Mouse (Mus musculus) embryo, embryonic 9.5 days (tissue): ENCODE measurements around the gene Ralb.

Experiments used
- DNase-seq: peaks from one replicate; pipeline ENCODE4 v3.0.0-alpha.2; 2017; ENCODE audit errors: extremely low spot score

Gene Ralb

DNA sequence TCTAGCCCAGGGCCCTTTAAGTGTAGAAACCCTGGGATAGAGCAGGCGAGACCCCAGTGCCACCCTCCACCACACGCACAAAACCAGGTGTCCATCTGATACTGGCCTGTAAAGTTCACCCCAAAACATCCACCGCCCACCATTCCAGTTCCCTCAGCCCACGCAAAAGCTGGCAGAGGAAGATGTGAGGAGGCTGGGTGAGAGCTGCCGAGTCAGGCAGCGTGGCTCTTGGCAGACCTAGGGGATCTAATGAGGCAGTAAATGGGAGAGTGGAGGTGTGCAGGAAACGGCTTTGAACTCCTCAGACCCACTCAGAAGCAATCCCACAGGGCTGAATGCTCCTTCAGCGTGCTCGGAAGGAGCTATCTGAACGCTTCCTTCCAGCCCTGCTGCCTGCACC is 53.2 kb downstream of the Ralb start:
- no peak for DNase-seq

- DNase-seq = no peak
Measured at GRCm38 (mm10) chr1:119450651-119451345, 53.8 kb downstream of the Ralb start.

DNA sequence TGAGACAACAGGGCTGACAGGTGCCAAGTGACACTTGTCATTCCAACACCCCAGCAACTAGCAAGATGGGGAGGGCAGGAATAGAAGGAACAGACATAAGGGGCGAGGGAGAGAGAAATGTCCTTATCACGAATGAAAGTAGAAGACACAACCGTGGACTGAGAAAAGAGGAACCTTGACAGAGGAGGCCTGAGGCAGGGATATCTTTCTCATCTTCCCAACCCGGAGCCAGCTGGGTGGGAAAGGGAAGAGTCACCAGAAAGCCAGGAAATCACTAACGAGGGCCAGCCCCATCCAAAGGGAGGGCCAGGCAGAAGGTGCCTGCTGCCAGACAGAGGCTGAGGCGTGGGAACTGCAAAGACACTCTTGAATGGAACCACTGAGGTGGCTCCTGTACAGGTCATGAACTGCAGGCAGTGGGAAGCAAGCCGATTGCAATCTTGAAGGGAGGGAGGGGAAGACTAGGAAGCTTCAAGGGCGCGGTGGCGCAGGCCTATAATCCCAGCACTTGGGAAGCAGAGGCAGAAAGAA is 57.8 kb downstream of the Ralb start:
- DNase-seq = no peak

DNA sequence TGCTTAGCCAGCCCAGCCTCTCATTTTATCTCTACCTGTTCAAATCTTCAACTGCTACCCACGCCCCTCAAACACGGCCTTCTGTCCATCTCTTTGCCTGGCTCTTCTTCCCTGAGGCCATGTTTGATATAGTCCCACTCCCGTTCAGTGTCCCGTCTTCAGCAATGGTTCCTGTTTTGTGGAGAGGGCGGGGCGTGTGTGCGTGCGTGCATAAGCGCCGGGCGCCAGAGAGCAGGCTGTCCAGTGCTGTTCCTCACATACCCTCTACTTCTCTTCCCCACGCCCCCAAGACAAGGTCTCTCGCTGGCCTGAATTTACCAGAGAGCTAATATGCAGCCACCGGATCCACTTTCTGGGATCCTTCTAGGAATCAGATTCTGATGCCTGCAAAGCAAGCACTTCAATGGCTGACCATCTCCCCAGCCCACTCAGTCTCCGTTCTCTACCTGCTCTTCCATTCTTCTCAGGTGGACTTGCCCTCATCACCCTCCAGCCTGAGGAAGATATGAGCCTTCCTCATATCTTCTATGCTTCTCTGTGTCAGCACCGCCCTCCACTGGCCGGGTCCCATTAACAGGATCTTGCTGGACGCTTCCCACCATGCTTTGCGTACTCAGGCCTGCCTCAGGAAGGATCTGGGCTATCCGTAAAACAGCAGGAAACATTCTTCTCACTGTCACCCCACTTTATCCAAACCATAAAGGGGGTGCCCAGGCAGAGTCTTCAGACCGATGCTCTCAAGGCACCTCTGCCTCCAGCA is 60.8 kb downstream of the Ralb start:
- no peak for DNase-seq

DNA sequence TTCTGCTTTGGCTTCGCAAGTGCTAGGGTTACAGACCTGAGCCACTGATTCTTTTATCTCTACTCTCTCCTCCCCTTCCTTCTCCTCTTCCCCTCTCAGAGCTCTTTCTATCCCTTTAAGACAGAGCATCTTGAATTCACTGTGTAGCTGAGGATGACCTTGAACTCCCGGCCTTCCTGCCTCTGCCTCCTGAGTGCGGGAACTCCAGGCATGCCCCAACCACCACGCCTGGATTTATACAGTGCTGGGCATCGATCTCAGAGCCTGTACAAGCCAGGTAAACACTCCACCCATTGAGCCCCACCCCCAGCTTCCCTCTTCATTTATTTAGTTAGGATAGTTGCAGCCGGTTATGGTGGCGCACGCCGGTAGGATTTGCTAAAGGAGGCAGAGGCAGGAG is 61.7 kb downstream of the Ralb start:
- DNase-seq = no peak

- DNase-seq = no peak
Measured at GRCm38 (mm10) chr1:119438105-119438637, 66.4 kb downstream of the Ralb start.

GRCm38 (mm10) chr1:119437401-119437800 is 67.2 kb downstream of the Ralb start:
- DNase-seq = no peak

GRCm38 (mm10) chr1:119424141-119424860 is 80.3 kb downstream of the Ralb start:
- DNase-seq = no peak

DNA sequence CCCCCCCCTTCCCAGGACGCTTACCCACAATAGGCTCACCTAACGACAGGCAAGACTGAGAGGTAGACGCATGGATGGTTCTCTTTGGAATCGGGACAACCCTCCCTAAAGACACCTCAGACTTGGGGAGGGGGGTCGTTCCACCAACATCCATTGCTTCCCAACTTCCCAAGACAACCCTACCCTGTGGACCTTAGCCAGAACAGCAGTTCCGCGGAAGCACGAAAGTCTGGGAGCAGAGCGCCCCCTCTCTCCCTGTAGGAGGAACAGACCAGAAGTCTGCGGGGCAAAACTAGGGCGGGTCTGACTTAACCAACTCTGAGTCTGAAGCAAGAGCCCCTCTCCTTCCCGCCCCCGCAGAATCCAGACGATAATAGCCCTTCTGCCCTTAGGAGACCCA is 81.1 kb downstream of the Ralb start:
- peak; percentile 38 for DNase-seq

GRCm38 (mm10) chr1:119422460-119423015 is 82.1 kb downstream of the Ralb start:
- peak; percentile 25 for DNase-seq

GRCm38 (mm10) chr1:119421576-119422421 is 82.8 kb downstream of the Ralb start, which contains the start of gene Inhbb:
Gene Inhbb (minus strand): TSS chr1:119422248.
- peak; percentile 60 for DNase-seq

DNA sequence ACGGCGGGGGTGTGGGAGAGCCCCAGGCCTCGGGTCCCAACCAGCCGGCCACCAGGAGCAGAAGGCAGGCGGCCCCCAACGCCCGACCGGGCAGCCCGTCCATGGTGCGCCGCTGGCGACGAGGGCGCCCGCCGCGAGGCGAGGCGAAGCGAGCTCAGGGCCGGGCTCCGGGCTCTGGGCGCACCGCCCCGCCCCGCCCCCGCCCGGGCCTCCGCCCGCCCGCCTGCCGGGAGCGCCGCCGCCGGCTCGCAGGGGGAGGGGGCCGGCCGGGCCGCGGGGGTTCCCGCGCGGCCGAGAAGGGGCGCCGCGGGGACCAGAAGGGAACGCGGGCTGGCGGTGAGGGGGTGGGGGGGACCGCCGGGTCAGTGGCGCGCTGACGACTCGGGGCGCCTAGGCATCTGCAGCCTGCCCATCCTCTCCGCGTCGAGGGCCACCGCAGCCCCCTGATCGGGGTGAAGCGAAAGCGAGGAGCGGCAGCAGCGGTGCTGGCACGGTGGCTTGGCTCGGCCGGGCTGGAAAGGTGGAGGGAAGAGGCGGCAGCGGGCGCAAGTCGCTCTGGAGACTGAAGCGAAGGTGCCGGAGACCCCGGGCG is 83.5 kb downstream of the Ralb start:
- peak; percentile 36 for DNase-seq
